Mouse (Mus musculus) leukemia stem cell, adult 10-12 weeks (primary cell): ENCODE results near the gene Hephl1. TPM values are rescaled to one million over a fixed set of nuclear protein-coding genes. Genes with fewer than 3 reads are reported as not detected.

ENCODE experiments used
- polyA plus RNA-seq: library from polyadenylated mRNA; stranded (reverse); fragments of >175 nt; gene quantifications from 2 replicates; pipeline ENCODE4 v1.2.3, GENCODE M21; 2012; ENCODE audit warnings: low replicate concordance

Gene Hephl1
- not detected in 2 replicates for polyA plus RNA-seq

DNA sequence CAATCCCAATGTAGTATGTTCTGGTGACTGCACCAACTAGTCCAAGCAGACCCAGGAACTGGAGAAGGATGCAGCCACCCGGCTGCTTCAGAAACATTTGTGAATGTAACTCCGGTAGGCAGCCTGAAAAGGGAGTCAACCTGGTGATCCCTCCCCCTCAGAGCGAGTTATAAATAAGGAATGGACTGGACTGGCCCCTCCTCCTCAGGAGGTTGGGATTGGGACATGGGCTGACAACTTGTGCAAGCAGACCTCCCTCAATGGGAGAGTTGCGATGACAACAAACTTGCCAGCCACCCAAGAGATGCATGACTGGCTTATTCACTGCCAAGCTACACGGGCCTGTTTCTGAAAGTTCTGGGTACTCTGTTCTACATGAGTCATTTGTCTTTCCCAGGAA lies at the start of gene Hephl1:
TSS of gene Hephl1 (minus strand) at position 101 of the 400 bp plus-strand sequence.

DNA sequence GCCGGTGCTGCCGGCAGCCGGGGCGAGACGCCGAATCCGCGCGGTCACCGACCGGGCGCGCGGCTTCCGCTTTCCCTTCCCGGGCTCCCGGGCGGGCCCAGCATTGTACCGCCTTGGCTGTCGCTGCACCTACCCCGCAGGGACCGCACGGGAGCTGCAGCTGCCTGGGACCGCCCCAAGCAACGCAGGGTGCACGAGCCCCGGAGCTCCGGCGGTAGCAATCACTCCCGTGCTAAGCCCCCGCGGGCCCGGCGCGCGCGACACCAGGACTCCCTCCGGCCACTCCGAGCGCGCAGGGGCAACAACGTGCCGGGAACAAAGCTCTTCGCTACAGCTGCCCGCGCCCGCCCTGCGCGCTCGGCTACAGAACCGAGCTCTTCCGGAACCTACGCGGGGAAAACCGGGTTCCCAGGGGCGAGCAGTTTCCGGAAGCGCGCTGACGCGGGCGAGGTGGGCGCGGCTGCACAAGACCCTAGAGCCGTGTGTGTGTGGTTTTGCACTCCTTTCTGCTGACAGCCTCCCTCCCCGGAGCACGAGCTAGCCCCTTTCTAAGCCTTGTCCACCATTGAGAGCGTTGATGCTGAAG lies 66.7 kb downstream of the Hephl1 start, which contains the start of gene Panx1:
TSS of gene Panx1 (minus strand) at position 395 of the 586 bp plus-strand sequence.

Other genes starting within 250 kb of the Hephl1 start
- gene Izumo1r, start 208.2 kb downstream of the Hephl1 start, polyA plus RNA-seq, result 3.4 and 15.9 TPM in 2 replicates
- 2.6 and 2.7 TPM in 2 replicates for gene Panx1, start 66.6 kb downstream of the Hephl1 start, polyA plus RNA-seq
- gene Vstm5, start 126.9 kb upstream of the Hephl1 start, polyA plus RNA-seq, result not detected in 2 replicates
- gene Med17, start 167.8 kb upstream of the Hephl1 start, polyA plus RNA-seq, result 14.8 and 18.7 TPM in 2 replicates
- gene Taf1d, start 194.1 kb upstream of the Hephl1 start, polyA plus RNA-seq, result 15.8 and 101 TPM in 2 replicates
- gene 4931406C07Rik, start 194.3 kb upstream of the Hephl1 start, polyA plus RNA-seq, result 0.54 and 1.0 TPM in 2 replicates
- 1.1 and 3.9 TPM in 2 replicates for gene Cep295, start 245.7 kb upstream of the Hephl1 start, polyA plus RNA-seq